1 mouse cellular context compared by ENCODE assay signal in genomic region chr3:95672861-95673706, GRCm38 (mm10).
TF ChIP-seq lines count a peak whose summit lies in the region.

No protein-coding gene starts in this region.

TF ChIP-seq in CH12.LX, 34 proteins besides CTCF, POLR2A, EP300 and RAD21 (continued from another document):
- TF ChIP-seq UBTF (IDR thresholded peaks at IDR 0.05; ENCODE audit: low read depth, low read length) (no peak), KAT2A (IDR thresholded peaks at IDR 0.05; ENCODE audit: insufficient replicate concordance, low read length) (0 out of 2 replicates have a peak, but pooled peaks have one; percentile 62), ELF1 (IDR thresholded peaks at IDR 0.05; ENCODE audit: low read depth, low read length) (peak; percentile 69; the same call in 1 of the 2 replicates), MEF2A (IDR thresholded peaks at IDR 0.05; ENCODE audit: borderline replicate concordance, low read depth, low read length) (peak; percentile 94), NRF1 (IDR thresholded peaks at IDR 0.05; ENCODE audit: low read depth, low read length) (peak; percentile 60), BHLHE40 (IDR thresholded peaks at IDR 0.05; ENCODE audit: low read depth, low read length) (peak; percentile 74), USF1 (IDR thresholded peaks at IDR 0.05; ENCODE audit: low read depth, low read length) (no peak), IRF4 (IDR thresholded peaks at IDR 0.05; ENCODE audit: low read depth, low read length) (peak; percentile 84; the same call in 1 of the 2 replicates), SIN3A (IDR thresholded peaks at IDR 0.05; ENCODE audit: low read length) (0 out of 2 replicates have a peak, but pooled peaks have one; percentile 43)
